Mouse (Mus musculus) adrenal gland, adult 2 months (tissue): ENCODE data around the gene Rcan3. TPM values are rescaled to one million over a fixed set of nuclear protein-coding genes. Genes with fewer than 3 reads are reported as not detected.

ENCODE experiments used
- microRNA-seq, 2 experiments: library from miRNA; unstranded; fragments of <30 nt; microRNA quantifications; one replicate each; pipeline ENCODE4 v1.2.0; 2021
- polyA plus RNA-seq: library from polyadenylated mRNA; depleted of rRNA; stranded (reverse); fragments of >200 nt; gene quantifications from 2 replicates; pipeline ENCODE4 v1.2.3, GENCODE M21; 2012; rRNA removed
- total RNA-seq, 2 experiments: library from RNA; stranded (reverse); gene quantifications; 2 replicates each; pipeline ENCODE4 v1.2.3; 2021

Gene Rcan3
- total and polyA plus RNA-seq, 3 experiments, result 12.1 to 24.4 (median 13.1) TPM

Small RNA genes within 50 kb of the gene (microRNA-seq; reads per million reads assigned to microRNA genes)
- gene Mir700, result 139 to 233 reads per million in 2 experiments

Other genes starting within 250 kb of the Rcan3 start
- gene Clic4, start 161.0 kb downstream of the Rcan3 start, total RNA-seq, result 100 to 1,000 TPM in 1 of 2 experiments, 10 to 100 TPM in 1; 80.4 to 120 TPM
- 42.2 and 42.7 TPM in 2 replicates for gene Clic4, start 161.0 kb downstream of the Rcan3 start, polyA plus RNA-seq
- gene Srrm1, start 80.5 kb downstream of the Rcan3 start, total RNA-seq, result 100 to 1,000 TPM; 107 to 122 TPM
- 19.4 and 23.2 TPM in 2 replicates for gene Srrm1, start 80.5 kb downstream of the Rcan3 start, polyA plus RNA-seq
- gene Ncmap, start 35.6 kb downstream of the Rcan3 start, total RNA-seq, result under 1 TPM in 1 of 2 experiments, not detected in 1; 0.28 TPM
- gene Ncmap, start 35.6 kb downstream of the Rcan3 start, polyA plus RNA-seq, result 0.15 and 3.2 TPM in 2 replicates
- under 1 TPM; 0.32 to 0.41 TPM for gene Stpg1, start 60.9 kb upstream of the Rcan3 start, total RNA-seq
- 0.35 and 0.65 TPM in 2 replicates for gene Stpg1, start 60.9 kb upstream of the Rcan3 start, polyA plus RNA-seq
- 10 to 100 TPM; 16.0 to 24.6 TPM for gene Nipal3, start 61.2 kb upstream of the Rcan3 start, total RNA-seq
- 15.2 and 21.6 TPM in 2 replicates for gene Nipal3, start 61.2 kb upstream of the Rcan3 start, polyA plus RNA-seq
- under 1 TPM in 1 of 2 experiments, not detected in 1; 0.10 TPM for gene Grhl3, start 139.8 kb upstream of the Rcan3 start, total RNA-seq
- not detected in 2 replicates for gene Grhl3, start 139.8 kb upstream of the Rcan3 start, polyA plus RNA-seq